Mouse (Mus musculus) layer of hippocampus, adult 8-10 months (tissue): ENCODE data around the gene Agpat1. TPM values are rescaled to one million over a fixed set of nuclear protein-coding genes. Genes with fewer than 3 reads are reported as not detected.

Source experiments
- DNase-seq, 2 experiments: peaks; one replicate each; pipeline ENCODE4 v3.0.0; 2022; ENCODE audit warnings: low spot score in 2 of 2
- total RNA-seq, 4 experiments: library from RNA; stranded (reverse); gene quantifications; 2 replicates each; pipeline ENCODE4 v1.2.4; 2022

Gene Agpat1
- total RNA-seq, result 100 to 1,000 TPM; 138 to 163 (median 151) TPM

DNA sequence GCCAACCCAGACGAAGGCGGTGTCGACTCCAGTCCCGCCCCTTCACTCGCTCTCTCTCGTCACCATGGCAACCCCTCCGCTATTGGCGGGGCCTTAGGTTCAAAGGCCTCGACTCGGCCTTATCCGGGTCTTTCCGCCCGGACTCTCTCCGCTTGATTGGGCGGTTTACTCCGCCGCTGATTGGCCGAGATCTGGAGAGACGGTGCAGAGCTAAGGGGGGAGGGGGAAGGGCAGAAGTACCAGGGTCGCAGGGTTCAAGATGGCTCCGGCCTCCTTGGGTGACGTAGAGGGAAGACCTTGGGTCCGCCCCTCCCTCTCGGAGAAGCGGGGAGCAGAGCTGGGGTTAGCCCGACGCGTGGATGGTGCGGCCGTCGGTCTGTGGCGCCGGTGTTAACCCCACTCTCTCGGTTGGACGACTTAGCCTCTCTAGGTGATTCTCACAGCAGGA, at the start of gene Agpat1:
Gene Agpat1, plus strand, starts transcription at position 202 of the 448 bp plus-strand sequence.
- peak; percentile 97 to 99 for DNase-seq

DNA sequence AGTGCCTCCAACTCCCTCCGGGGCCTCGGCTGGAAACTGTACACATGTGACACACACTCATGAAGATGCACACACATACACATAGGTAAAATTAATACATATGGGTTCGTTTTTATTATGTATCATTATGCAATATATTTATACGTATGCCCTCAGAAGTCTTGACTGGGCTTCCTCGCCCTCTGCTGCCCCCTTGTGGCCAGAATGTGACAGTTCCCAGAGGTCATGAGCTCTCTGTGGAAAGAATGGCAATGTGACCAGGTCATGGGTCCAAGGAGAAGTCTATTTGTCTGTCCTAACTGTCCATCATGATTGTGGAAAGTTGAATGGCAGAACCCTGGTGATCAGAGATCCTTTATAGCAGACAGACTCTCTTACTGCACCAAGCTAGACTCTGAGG, 48.6 kb upstream of the Agpat1 start:
- DNase-seq, result peak; percentile 51 to 74

DNA sequence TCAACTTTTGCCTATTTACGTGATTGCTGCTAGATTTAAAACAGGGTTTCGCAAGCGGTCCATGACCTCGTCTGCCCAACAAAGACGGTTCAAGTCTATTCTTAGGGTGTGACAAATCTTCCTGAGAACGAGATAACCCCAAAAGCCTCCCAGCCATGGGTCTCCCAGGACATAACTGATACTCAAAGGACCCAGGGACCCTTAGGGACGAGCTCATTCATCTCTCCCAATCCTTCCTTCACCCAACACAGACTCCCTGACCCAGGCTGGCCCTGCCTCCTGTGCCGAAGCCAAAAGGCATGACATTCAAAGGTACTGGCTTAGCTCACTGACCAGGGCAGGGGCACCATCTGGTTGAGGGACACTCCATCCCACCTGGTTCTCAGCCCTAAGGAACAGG, 47.7 kb upstream of the Agpat1 start:
- no peak for DNase-seq

DNA sequence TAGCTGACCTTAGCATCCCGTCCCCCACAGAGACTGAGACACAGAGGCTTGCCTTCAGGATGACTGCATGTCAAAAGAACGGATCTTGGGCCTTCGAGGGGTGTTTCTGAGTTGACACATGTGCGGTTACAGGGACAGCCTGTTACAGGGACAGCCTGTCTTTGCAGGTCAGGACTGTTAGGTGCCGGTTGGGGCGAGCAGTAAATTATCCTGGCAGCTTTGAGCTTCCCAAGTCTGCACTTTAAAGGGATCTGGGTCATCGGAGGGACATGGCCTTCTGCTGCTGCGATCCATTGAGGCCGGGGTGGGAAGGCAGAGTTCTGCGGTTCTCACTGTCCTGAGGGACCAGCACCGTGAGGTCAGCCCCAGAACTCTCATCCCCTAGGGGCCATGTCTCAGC, 46.7 kb upstream of the Agpat1 start:
- DNase-seq, result no peak

DNA sequence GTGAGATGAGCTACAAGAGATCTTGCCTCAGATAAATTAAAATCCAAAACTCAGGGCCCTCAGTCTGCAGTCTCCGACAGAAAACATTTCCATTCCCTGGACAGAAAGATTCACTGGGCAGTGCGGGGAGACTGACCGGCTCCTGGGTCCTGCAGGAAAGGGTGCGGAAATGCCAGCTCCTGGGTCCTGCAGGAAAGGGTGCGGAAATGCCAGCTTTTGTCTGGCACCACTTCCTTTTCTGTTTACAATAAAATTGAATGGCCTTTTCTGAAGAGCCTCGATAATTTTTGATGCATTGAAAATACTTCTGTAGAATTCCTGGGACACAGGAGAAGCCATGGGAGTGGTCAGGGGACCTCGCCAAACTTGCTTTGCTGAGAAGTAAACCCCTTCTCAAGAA, 44.9 kb upstream of the Agpat1 start:
- no peak for DNase-seq

DNA sequence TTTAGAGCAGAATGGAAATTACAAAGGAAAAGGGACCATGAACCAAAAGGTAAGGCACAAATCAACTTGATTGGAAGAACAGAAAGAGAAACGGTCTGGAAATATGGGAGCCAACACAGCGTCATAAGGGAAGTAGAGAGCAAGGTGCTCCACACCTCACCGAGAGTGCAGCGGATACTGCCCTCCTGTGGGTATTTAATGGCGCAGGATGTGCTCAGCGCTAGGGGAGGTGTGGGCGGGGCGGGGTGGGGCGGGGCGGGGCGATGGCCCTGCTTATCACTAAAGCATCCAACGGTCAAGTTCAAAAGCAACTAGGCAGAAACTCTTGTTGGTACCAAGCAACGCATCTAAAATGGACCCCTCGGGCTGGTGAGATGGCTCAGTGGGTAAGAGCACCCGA, 44.2 kb upstream of the Agpat1 start:
- no peak for DNase-seq

DNA sequence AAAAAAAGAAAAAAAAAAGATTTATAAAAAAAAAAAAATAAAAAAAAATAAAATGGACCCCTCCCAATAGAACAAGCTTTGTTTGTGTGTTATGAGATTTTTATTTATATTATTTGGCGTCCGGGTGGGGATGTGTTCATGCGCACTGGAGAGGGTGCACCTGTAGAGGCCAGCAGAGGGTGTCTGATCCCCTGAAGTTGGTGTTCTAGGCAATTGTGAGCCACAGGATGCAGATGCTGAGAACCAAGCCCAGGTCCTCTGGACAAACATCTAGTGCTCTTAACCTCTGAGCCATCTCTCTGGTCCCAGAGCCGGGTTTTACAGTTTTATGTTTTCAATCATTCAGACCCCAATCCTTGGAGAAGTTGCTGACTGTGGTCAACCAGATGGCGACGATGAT, 43.6 kb upstream of the Agpat1 start:
- no peak for DNase-seq

DNA sequence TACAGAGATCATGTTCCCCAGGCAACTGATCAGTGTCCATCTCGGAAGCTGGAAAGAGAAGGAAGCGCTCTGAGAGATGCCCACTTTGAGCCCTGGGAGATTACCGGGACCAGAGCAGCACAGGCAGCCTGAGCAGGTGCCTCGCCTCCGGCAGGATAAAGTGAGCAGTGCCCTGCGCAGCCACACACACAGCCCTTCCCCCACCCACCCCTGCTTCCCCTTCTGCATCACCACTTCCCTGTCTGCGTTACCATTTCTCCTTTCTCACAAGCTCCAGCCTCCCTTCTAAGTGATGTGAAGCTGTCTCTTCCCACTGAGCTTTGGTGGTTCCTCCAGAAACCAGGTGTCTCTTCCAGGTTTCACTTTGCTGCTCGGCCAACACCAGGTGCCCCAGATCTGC, 42.9 kb upstream of the Agpat1 start:
- no peak for DNase-seq

DNA sequence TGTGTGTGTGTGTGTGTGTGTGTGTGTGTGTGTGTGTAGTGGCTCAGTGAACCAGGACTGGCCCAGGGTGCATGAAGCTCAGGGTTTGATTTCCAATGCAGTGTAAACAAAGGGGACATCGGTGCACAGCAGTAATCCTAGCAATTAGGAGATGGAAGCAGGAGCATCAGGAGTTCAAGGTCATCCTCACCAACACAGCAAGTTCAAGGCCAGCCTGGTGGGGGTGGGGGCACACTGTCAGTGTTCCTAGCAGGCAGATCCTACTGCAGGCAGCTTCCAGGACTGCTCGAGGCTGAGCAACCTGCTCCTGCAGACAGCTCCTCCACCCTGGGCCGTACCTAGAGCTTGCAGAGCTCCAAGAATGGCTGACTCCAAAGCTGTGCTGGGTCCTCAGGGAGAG, 41.5 kb upstream of the Agpat1 start:
- no peak for DNase-seq

DNA sequence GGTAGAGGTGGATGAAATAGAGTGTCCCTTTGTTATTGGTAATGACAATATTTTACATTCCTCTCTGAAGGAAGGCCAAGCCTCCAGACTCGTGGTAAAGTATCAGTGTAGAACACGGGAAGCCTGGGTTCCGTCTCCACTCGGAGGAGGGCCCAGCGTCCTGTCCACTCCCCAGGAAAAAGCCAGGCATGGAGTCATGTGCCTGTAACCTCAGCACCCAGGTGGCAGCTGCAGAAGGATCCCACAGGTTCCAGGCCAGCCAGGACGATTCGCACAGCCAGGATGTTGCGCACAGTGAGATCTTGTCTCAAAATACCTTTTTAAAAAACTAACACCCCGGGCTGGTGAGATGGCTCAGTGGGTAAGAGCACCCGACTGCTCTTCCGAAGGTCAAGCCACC, 40.7 kb upstream of the Agpat1 start:
- DNase-seq, result no peak

DNA sequence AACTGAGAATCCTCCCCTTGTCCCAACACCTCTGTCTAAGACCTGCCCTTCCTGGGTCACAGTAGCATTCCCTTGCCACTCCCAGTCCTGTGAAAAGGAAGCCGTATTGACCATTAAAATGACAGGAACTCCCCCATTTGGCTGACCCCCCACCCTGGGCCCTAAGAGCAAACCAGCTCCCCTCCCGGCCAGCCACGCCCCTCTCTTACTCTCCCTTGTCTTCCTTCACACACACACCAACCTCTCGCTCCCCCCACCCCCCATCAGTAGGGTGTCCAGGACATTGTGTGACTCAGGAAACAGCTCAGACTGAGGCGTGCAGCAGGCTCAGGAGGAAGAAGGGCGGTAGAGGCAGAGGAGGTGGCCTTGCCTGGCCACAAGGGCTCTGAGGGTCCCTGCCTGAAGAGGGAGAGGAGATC, 40.0 kb upstream of the Agpat1 start, which contains the start of gene Notch4:
Gene Notch4, plus strand, starts transcription at position 266 of the 419 bp plus-strand sequence.
- no peak for DNase-seq

DNA sequence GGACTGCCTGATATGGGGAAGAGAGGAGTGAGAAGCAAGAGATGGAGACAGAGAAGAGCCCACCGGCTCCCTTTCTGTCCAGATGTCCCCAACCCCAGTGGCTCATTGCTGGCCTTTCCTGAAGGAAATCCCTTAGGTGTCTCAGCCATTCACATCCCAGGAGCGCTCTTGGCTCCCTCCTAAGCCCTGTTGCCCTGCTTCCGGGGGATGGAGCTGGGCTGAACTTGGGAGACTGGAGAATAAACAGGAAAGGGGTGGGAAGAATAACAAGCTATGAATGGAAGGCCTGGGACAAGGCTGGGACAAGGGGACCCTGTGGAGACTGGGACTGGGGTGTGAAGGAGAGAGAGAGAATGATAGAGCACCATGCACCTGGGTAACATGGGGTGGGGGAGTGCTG, 39.3 kb upstream of the Agpat1 start:
- no peak for DNase-seq

DNA sequence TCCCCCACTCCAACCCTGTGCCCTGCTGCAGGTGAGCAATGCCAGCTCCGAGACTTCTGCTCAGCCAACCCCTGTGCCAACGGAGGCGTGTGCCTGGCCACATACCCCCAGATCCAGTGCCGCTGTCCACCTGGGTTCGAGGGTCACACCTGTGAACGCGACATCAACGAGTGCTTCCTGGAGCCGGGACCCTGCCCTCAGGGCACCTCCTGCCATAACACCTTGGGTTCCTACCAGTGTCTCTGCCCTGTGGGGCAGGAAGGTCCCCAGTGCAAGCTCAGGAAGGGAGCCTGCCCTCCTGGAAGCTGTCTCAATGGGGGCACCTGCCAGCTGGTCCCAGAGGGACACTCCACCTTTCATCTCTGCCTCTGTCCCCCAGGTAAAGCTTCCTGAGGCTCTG, 36.8 kb upstream of the Agpat1 start:
- DNase-seq, result no peak

DNA sequence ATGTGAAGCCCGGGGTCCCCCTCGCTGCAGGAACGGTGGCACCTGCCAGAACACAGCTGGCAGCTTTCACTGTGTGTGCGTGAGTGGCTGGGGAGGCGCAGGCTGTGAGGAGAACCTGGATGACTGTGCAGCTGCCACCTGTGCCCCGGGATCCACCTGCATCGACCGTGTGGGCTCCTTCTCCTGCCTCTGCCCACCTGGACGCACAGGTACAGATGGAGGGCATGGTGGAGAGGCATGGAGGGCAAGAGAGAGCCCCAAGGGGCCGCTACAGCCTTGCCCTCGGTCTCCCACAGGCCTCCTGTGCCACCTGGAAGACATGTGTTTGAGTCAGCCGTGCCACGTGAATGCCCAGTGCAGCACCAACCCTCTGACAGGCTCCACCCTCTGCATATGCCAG, 35.6 kb upstream of the Agpat1 start:
- no peak for DNase-seq

DNA sequence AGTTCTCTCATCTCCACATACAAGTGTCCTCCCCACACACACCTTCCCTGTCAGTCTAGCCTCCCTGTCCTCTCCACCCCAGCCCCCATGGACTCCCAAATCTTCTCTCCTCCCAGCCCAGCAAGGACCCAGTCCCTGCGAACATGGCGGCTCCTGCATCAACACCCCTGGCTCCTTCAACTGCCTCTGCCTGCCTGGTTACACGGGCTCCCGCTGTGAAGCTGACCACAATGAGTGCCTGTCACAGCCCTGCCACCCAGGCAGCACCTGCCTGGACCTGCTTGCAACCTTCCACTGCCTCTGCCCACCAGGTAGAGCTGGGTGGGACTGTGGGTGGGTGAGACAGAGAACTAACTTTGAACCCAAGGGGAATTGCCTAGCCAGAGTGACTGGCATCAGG, 34.1 kb upstream of the Agpat1 start:
- no peak for DNase-seq

DNA sequence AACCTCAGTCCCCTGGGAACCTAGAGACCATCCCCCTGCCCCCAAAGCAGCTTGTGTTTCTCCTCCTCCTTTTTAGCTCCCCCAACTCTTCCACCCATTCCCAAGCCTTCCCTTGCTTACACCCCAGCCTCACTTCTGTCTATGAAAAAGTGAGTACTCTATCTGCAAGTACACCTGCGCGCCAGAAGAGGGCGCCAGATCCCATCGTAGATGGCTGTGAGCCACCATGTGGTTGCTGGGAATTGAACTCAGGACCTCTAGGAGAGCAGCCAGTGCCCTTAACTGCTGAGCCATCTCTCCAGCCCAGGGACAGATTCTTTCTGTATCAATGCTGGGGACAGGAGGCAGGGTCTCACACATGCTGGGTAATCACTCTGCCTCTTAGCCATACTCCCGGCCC, 32.2 kb upstream of the Agpat1 start:
- DNase-seq, result no peak

DNA sequence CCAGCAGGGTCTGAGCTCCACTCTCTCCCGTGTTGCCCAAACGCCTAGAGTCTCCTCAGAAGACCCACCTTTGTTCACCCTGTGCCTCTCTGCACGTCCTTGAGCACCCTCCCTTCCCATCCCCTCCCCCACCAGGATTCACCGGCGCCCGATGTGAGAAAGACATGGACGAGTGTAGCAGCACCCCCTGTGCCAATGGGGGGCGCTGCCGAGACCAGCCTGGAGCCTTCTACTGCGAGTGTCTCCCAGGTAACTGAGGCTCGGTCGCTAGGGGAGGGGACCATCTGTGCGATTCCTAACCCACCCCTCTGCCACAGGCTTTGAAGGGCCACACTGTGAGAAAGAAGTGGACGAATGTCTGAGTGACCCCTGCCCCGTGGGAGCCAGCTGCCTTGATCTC, 31.7 kb upstream of the Agpat1 start:
- no peak for DNase-seq

DNA sequence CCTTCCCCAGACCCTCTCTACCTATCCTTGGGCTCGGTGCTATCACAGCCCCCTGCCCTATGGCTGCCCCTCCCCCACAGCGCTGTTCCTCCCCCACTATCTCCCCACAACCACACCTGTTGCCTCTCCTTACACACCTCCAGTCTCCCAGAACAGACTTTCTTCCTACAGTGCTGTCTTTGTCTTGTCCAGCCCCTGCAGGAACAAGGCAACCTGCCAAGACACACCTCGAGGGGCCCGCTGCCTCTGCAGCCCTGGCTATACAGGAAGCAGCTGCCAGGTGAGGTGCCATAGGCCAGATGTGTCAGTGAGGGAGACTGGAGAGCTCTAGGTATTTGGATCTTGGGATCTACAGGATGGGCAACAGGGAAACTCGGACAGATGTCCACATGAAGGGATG, 27.5 kb upstream of the Agpat1 start:
- DNase-seq, result no peak

DNA sequence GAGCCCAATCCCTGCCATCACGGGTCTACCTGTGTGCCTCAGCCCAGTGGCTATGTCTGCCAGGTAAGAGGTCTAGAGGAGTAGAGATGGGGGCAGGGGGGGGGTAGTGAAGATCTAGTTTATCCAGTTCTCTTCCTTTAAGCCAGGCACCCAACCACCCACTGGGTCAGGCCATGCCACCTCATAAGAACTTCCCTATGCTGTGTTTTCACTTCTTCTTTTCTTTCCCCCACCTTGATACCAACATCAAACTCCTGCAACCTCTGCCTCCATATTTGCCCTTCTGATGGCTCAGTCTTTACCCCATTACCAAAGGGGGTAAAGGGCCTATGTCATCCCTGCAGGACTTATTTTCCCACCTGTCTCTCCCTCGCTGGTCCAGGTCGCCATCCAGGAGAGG, 26.0 kb upstream of the Agpat1 start:
- no peak for DNase-seq

DNA sequence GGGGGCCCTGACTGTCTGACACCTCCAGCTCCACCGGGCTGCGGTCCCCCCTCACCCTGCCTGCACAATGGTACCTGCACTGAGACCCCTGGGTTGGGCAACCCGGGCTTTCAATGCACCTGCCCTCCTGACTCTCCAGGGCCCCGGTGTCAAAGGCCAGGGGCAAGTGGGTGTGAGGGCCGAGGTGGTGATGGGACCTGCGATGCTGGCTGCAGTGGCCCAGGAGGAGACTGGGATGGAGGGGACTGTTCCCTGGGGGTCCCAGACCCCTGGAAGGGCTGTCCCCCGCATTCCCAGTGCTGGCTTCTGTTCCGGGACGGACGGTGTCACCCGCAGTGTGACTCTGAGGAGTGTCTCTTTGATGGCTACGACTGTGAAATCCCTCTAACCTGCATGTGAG, 21.5 kb upstream of the Agpat1 start:
- DNase-seq, result no peak

DNA sequence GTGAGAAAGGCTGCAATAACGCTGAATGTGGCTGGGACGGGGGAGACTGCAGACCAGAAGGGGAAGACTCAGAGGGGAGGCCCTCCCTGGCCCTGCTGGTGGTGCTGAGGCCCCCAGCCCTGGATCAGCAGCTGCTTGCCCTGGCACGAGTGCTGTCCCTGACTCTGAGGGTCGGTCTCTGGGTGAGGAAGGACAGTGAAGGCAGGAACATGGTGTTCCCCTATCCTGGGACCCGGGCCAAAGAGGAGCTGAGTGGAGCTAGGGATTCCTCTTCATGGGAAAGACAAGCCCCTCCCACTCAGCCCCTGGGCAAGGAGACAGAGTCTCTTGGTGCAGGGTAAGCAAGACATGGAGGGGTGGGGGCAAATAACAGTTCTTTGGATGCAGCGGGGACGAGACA, 20.7 kb upstream of the Agpat1 start:
- DNase-seq, result no peak

DNA sequence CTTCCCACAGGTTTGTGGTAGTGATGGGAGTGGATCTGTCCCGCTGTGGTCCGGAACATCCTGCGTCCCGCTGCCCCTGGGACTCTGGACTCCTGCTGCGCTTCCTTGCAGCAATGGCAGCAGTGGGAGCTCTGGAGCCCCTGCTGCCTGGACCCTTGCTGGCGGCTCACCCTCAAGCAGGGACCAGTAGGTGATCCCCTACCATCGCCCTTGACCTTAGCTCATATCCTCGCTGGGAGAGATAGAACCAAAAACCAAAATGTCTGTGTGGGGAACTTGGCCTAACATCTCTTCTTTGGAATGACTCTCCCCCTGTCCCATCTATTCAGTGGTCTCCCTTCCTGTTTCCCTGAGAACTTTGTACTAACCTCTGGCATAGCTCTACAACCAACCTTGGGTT, 20.2 kb upstream of the Agpat1 start:
- no peak for DNase-seq

DNA sequence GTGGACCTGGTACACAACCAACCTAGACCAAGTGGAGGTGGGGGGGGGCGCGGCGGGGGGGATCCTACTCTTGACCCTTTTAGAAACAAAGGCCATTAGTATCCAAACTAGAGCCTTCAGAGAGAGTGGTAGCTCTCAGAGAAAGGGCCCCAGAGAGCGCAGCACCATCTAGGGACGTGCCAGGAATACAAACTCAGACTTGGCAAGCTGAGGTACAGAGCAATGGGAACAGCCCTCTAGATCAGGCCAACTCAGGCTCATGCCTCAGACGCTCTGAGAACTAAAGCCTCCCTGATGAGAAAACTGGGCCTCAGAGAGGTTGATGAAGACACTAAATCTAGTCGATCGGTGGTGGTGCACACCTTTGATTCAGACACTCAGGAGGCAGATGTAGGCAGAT, 18.9 kb upstream of the Agpat1 start:
- DNase-seq, result no peak
